Mouse (Mus musculus) naive thymus-derived CD4-positive, alpha-beta T cell, adult 2 months (primary cell): Measurements from ENCODE around the gene Hpf1.

Experiments
- DNase-seq: peaks from one replicate; pipeline ENCODE4 v3.0.0-alpha.2; 2011; ENCODE audit warnings: low read depth

Gene Hpf1

GRCm38 (mm10) chr8:60895878-60896277 lies 5.7 kb downstream of the Hpf1 start:
- DNase-seq = no peak

- DNase-seq = no peak
These were observed 9.9 kb downstream of the Hpf1 start for GRCm38 (mm10) chr8:60900147-60900546.

- DNase-seq = no peak
These were observed 21.9 kb downstream of the Hpf1 start for GRCm38 (mm10) chr8:60912081-60912480.

- DNase-seq = no peak
These were observed 22.3 kb downstream of the Hpf1 start for GRCm38 (mm10) chr8:60912554-60912953.

- no peak for DNase-seq
These were observed 28.9 kb downstream of the Hpf1 start for GRCm38 (mm10) chr8:60919069-60919468.

GRCm38 (mm10) chr8:60920176-60920575 lies 30.0 kb downstream of the Hpf1 start:
- no peak for DNase-seq

- DNase-seq = no peak
These were observed 43.4 kb downstream of the Hpf1 start for GRCm38 (mm10) chr8:60933617-60934016.

GRCm38 (mm10) chr8:60938717-60939424 lies 48.7 kb downstream of the Hpf1 start:
- no peak for DNase-seq

GRCm38 (mm10) chr8:60942867-60943266 lies 52.6 kb downstream of the Hpf1 start:
- peak; percentile 22 for DNase-seq

- DNase-seq = no peak
These were observed 57.3 kb downstream of the Hpf1 start for GRCm38 (mm10) chr8:60947503-60947902.

GRCm38 (mm10) chr8:60949859-60950258 lies 59.6 kb downstream of the Hpf1 start:
- no peak for DNase-seq

- DNase-seq = no peak
These were observed 61.1 kb downstream of the Hpf1 start for GRCm38 (mm10) chr8:60951271-60951670.

GRCm38 (mm10) chr8:60951757-60952156 lies 61.5 kb downstream of the Hpf1 start:
- no peak for DNase-seq

- no peak for DNase-seq
These were observed 62.6 kb downstream of the Hpf1 start for GRCm38 (mm10) chr8:60952803-60953202.

GRCm38 (mm10) chr8:60954281-60955014 lies 64.2 kb downstream of the Hpf1 start:
- no peak for DNase-seq

- no peak for DNase-seq
These were observed 66.6 kb downstream of the Hpf1 start for GRCm38 (mm10) chr8:60956847-60957246.
